Mouse (Mus musculus): ENCODE data around the gene Cers3. TPM values are rescaled to one million over a fixed set of nuclear protein-coding genes. Genes with fewer than 3 reads are reported as not detected.

Cers3 gene
- polyA plus RNA-seq, 1 experiment from 2014 or later = 1.8 TPM

Other genes starting within 250 kb of the Cers3 start
- 11.9 and 12.5 TPM in 2 replicates for gene Asb7, start 53.9 kb upstream of the Cers3 start, polyA plus RNA-seq (2015; fragmentation: Nextera tagmentation; extraction: Ambion mirVana)
- 12.0 and 12.6 TPM in 2 replicates for gene Lins1, start 53.6 kb upstream of the Cers3 start, polyA plus RNA-seq (2015; fragmentation: Nextera tagmentation; extraction: Ambion mirVana)
- gene Adamts17, start 96.2 kb downstream of the Cers3 start, polyA plus RNA-seq (2015; fragmentation: Nextera tagmentation; extraction: Ambion mirVana) = 3.3 and 4.2 TPM in 2 replicates